11 mouse cellular contexts compared by ENCODE assay signal in genomic region chrX:153505954-153506353, GRCm38 (mm10). TPM values are rescaled to one million over a fixed set of nuclear protein-coding genes. Genes with fewer than 3 reads are reported as not detected.
DNase-seq lines count a peak whose midpoint lies in the region; ATAC-seq and TF ChIP-seq lines count a peak whose summit lies in the region.
"Had no signal": no experiment of that assay in that cellular context is flagged by ENCODE, and none has a peak within 500 bp of the region (broad histone marks: within the 10 kb centered on the region; RNA-seq: fewer than 3 reads in every experiment).

No protein-coding gene starts in this region.

- TF ChIP-seq POLR2A in bone marrow, adult 2 months (IDR thresholded peaks at IDR 0.05; ENCODE audit: borderline replicate concordance, control insufficient read depth, low read depth, low read length): no peak

- no peaks in the 10 kb centered on the region for H3K36me3 ChIP-seq in forebrain, embryonic 11.5 days (ENCODE audit: control insufficient read depth, insufficient read depth, low read length)
- H3K36me3 ChIP-seq in forebrain, embryonic 12.5 days (replicated peaks): no peaks in the 10 kb centered on the region
- H3K36me3 ChIP-seq in midbrain, embryonic 11.5 days (ENCODE audit: control insufficient read depth, insufficient read depth, low read length): no peaks in the 10 kb centered on the region
- H3K36me3 ChIP-seq in midbrain, embryonic 16.5 days (ENCODE audit: control insufficient read depth, insufficient read depth, low read length): no peaks in the 10 kb centered on the region
- H3K36me3 ChIP-seq: liver, embryonic 13.5 days had no signal

- intact Hi-C loops in heart, postnatal 36 days (cut with DNase I): loop anchor here (2.0 kb wide), 1 partner anchor 115 kb away; no protein-coding TSS in a partner anchor

- DNase-seq in forebrain, embryonic 11.5 days (ENCODE audit: low spot score): peak; percentile 65
- peak; percentile 81 for DNase-seq in midbrain, embryonic 11.5 days (ENCODE audit: low spot score, missing footprints)
- DNase-seq in heart, postnatal 36 days: peak; percentile 34 to 62
- DNase-seq in mesoderm, embryonic 11.5 days (ENCODE audit: low read depth, low spot score): peak; percentile 12
- DNase-seq: liver, embryonic 13.5 days had no signal

- peak; percentile 50; the same call in 1 of the 2 replicates for TF ChIP-seq CTCF in bone marrow, adult 2 months (IDR thresholded peaks at IDR 0.05; ENCODE audit: control insufficient read depth, insufficient read depth, low read length)

- no peaks in the 10 kb centered on the region; the same call in 1 of the 2 replicates for H3K4me1 ChIP-seq in forebrain, embryonic 11.5 days (replicated peaks; ENCODE audit: control insufficient read depth, insufficient read depth, low read length)
- peaks cover 8% of the 10 kb centered on the region; the same call in 1 of the 2 replicates for H3K4me1 ChIP-seq in forebrain, embryonic 12.5 days
- peaks cover 4% of the 10 kb centered on the region; the same call in 1 of the 2 replicates for H3K4me1 ChIP-seq in midbrain, embryonic 11.5 days (ENCODE audit: control insufficient read depth, insufficient read depth, low read length)
- H3K4me1 ChIP-seq in midbrain, embryonic 16.5 days (ENCODE audit: control insufficient read depth, insufficient read depth, low read length): peaks cover 4% of the 10 kb centered on the region
- H3K4me1 ChIP-seq in bone marrow, adult 2 months (ENCODE audit: control insufficient read depth, insufficient read depth, low read length): no peaks in the 10 kb centered on the region
- H3K4me1 ChIP-seq: liver, embryonic 13.5 days had no signal

- no peak overlapping the region for H3K27ac ChIP-seq in forebrain, embryonic 11.5 days (ENCODE audit: low read depth, low read length)
- H3K27ac ChIP-seq in forebrain, embryonic 12.5 days: no peak overlapping the region
- no peak overlapping the region for H3K27ac ChIP-seq in midbrain, embryonic 11.5 days (ENCODE audit: low read depth, low read length)
- no peak overlapping the region for H3K27ac ChIP-seq in midbrain, embryonic 16.5 days (ENCODE audit: low read length)
- no peak overlapping the region for H3K27ac ChIP-seq in bone marrow, adult 2 months (ENCODE audit: control insufficient read depth, insufficient read depth, low read depth, low read length, poor library complexity)
- H3K27ac ChIP-seq: liver, embryonic 13.5 days had no signal

- H3K4me3 ChIP-seq in forebrain, embryonic 11.5 days (ENCODE audit: low read depth, low read length): no peak overlapping the region
- no peak overlapping the region for H3K4me3 ChIP-seq in forebrain, embryonic 12.5 days (replicated peaks)
- no peak overlapping the region for H3K4me3 ChIP-seq in midbrain, embryonic 11.5 days (ENCODE audit: low read depth, low read length)
- H3K4me3 ChIP-seq in midbrain, embryonic 16.5 days (ENCODE audit: low read depth, low read length): no peak overlapping the region
- H3K4me3 ChIP-seq in bone marrow, adult 2 months (replicated peaks; ENCODE audit: control insufficient read depth, low read depth, low read length): no peak overlapping the region
- H3K4me3 ChIP-seq: liver, embryonic 13.5 days had no signal

- peak; percentile 8; the same call in 1 of the 2 replicates for ATAC-seq in forebrain, embryonic 11.5 days (replicated peaks; ENCODE audit: low FRiP score)
- no peak for ATAC-seq in forebrain, embryonic 12.5 days (ENCODE audit: low FRiP score)
- ATAC-seq in midbrain, embryonic 11.5 days (ENCODE audit: low FRiP score): peak; percentile 30; the same call in 1 of the 2 replicates
- ATAC-seq in midbrain, embryonic 16.5 days: no peak
- no peak for ATAC-seq in erythroid progenitor cell, adult 5-6 weeks (replicated peaks; ENCODE audit: low FRiP score, poor library complexity, severe bottlenecking)
- ATAC-seq: Patski had no signal

- no peak overlapping the region for H3K4me2 ChIP-seq in forebrain, embryonic 11.5 days (ENCODE audit: low read depth, low read length, severe bottlenecking)
- H3K4me2 ChIP-seq in forebrain, embryonic 12.5 days: no peak overlapping the region
- no peak overlapping the region for H3K4me2 ChIP-seq in midbrain, embryonic 11.5 days
- no peak overlapping the region for H3K4me2 ChIP-seq in midbrain, embryonic 16.5 days (ENCODE audit: low read length)
- H3K4me2 ChIP-seq: liver, embryonic 13.5 days had no signal

- WGBS in forebrain, embryonic 11.5 days: 41% methylated on average over 9 of the region's 9 CpGs
- WGBS in forebrain, embryonic 12.5 days: 45% methylated on average over 9 of the region's 9 CpGs
- 37% methylated on average over 9 of the region's 9 CpGs for WGBS in midbrain, embryonic 11.5 days
- 43% methylated on average over 9 of the region's 9 CpGs for WGBS in midbrain, embryonic 16.5 days
- WGBS in bone marrow, adult 2 months: 40% methylated on average over 9 of the region's 9 CpGs

- H3K9ac ChIP-seq in forebrain, embryonic 11.5 days (ENCODE audit: low read length): no peak overlapping the region
- no peak overlapping the region for H3K9ac ChIP-seq in forebrain, embryonic 12.5 days
- no peak overlapping the region for H3K9ac ChIP-seq in midbrain, embryonic 11.5 days (ENCODE audit: low read length)
- H3K9ac ChIP-seq in midbrain, embryonic 16.5 days (ENCODE audit: low read depth, low read length): no peak overlapping the region
- H3K9ac ChIP-seq: liver, embryonic 13.5 days had no signal

- no peaks in the 10 kb centered on the region for H3K9me3 ChIP-seq in forebrain, embryonic 11.5 days (ENCODE audit: control insufficient read depth, low read length)
- no peaks in the 10 kb centered on the region for H3K9me3 ChIP-seq in forebrain, embryonic 12.5 days
- H3K9me3 ChIP-seq in midbrain, embryonic 11.5 days (ENCODE audit: control insufficient read depth, low read length): no peaks in the 10 kb centered on the region
- no peaks in the 10 kb centered on the region for H3K9me3 ChIP-seq in midbrain, embryonic 16.5 days (replicated peaks; ENCODE audit: control insufficient read depth, low read length, poor library complexity, severe bottlenecking)
- H3K9me3 ChIP-seq: liver, embryonic 13.5 days had no signal

- no peaks in the 10 kb centered on the region for H3K27me3 ChIP-seq in forebrain, embryonic 11.5 days (ENCODE audit: control insufficient read depth, insufficient read depth, low read length)
- H3K27me3 ChIP-seq in forebrain, embryonic 12.5 days: no peaks in the 10 kb centered on the region
- no peaks in the 10 kb centered on the region for H3K27me3 ChIP-seq in midbrain, embryonic 11.5 days (ENCODE audit: control insufficient read depth, insufficient read depth, low read length)
- H3K27me3 ChIP-seq in midbrain, embryonic 16.5 days (ENCODE audit: control insufficient read depth, insufficient read depth, low read depth, low read length): no peaks in the 10 kb centered on the region
- H3K27me3 ChIP-seq: liver, embryonic 13.5 days had no signal

RNA-seq across cellular contexts. Expression of gene Ubqln2, which starts 7.9 kb away (rescaled TPM):
- polyA plus RNA-seq in forebrain, embryonic 11.5 days (2014; fragmentation: Nextera tagmentation; extraction: Ambion mirVana): 62.8 and 65.4 TPM in 2 replicates
- polyA plus RNA-seq in forebrain, embryonic 12.5 days (2016; fragmentation: Nextera tagmentation; extraction: Ambion mirVana): 55.1 and 63.9 TPM in 2 replicates
- polyA plus RNA-seq in midbrain, embryonic 11.5 days (2014; fragmentation: Nextera tagmentation; extraction: Ambion mirVana): 61.0 and 63.8 TPM in 2 replicates
- 50.4 and 51.9 TPM in 2 replicates for polyA plus RNA-seq in midbrain, embryonic 16.5 days (2015; fragmentation: Nextera tagmentation; extraction: Ambion mirVana)
- polyA plus RNA-seq in bone marrow, adult 2 months (2011; ENCODE audit: insufficient read depth, insufficient read length, low replicate concordance, missing spikeins): 1.9 and 6.5 TPM in 2 replicates
- 10 to 100 TPM; 25.3 to 30.0 TPM for total RNA-seq in heart, postnatal 36 days (2021)
- 12.6 and 13.0 TPM in 2 replicates for total RNA-seq in erythroid progenitor cell, adult 5-6 weeks (2015; ENCODE audit: low replicate concordance)
- total RNA-seq in erythroid progenitor cell, adult 5-6 weeks (2017; ENCODE audit: low replicate concordance): 0.98 and 1.0 TPM in 2 replicates

RNA-seq across cellular contexts. Expression of gene Cypt3, which starts 52.4 kb away (rescaled TPM):
- not detected in 2 replicates for polyA plus RNA-seq in forebrain, embryonic 11.5 days (2014; fragmentation: Nextera tagmentation; extraction: Ambion mirVana)
- polyA plus RNA-seq in forebrain, embryonic 12.5 days (2016; fragmentation: Nextera tagmentation; extraction: Ambion mirVana): not detected in 2 replicates
- 0.29 and 0.34 TPM in 2 replicates for polyA plus RNA-seq in midbrain, embryonic 11.5 days (2014; fragmentation: Nextera tagmentation; extraction: Ambion mirVana)
- polyA plus RNA-seq in midbrain, embryonic 16.5 days (2015; fragmentation: Nextera tagmentation; extraction: Ambion mirVana): not detected in 2 replicates
- not detected in 2 replicates for polyA plus RNA-seq in bone marrow, adult 2 months (2011; ENCODE audit: insufficient read depth, insufficient read length, low replicate concordance, missing spikeins)
- not detected for total RNA-seq in heart, postnatal 36 days (2021)
- not detected in 2 replicates for total RNA-seq in erythroid progenitor cell, adult 5-6 weeks (2015; ENCODE audit: low replicate concordance)
- total RNA-seq in erythroid progenitor cell, adult 5-6 weeks (2017; ENCODE audit: low replicate concordance): not detected in 2 replicates
- polyA plus RNA-seq: liver, embryonic 13.5 days; Patski; stomach, embryonic 14.5 days had no signal

Comparison
In these comparisons a context has a peak if more than half of its experiments do, and no peak if none do; other contexts are left out.
1. ATAC-seq: peak in forebrain, embryonic 11.5 days (single experiment) and midbrain, embryonic 11.5 days (single experiment); none in forebrain, embryonic 12.5 days (single experiment), midbrain, embryonic 16.5 days (single experiment) and erythroid progenitor cell, adult 5-6 weeks (single experiment).
2. DNase-seq: peak in every context shown above with its lines; median percentile 81 in midbrain, embryonic 11.5 days; 65 in forebrain, embryonic 11.5 days; 48 in heart, postnatal 36 days; 12 in mesoderm, embryonic 11.5 days.